Mouse (Mus musculus): ENCODE measurements around the gene Gm49345.
"Not testable (repeated sequence)": the region's sequence is repeated elsewhere in the genome, so short reads cannot be mapped to it uniquely, and the experiment has no call there.

Gm49345 gene

GRCm38 (mm10) chr13:67637294-67638007 is at the start of gene Gm49345, which contains the start of gene Zfp729a:
TSS of gene Gm49345 (minus strand) at chr13:67637769.
TSS of gene Zfp729a (minus strand) at chr13:67637791.
- peak; percentile 97 for DNase-seq (ENCODE audit: low read depth)

DNA sequence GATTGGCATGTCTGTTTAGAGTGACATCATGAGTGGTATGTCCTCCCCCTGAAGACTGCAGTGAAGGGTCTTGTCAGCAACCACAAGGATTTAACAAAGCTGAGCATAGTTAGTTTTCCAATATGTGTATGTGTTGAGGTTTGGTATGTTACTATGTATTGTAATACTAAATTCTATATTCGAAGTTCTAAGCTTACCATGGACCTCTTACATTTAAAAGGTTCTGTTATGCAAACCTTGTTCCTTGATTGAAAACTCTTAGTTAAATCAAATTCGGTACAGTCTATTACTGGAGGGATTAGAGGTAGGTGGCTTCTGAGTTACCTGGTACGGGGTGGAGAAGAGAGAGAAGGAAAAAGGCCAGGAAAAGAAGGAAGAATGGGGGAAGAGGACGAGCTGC is 49.4 kb upstream of the Gm49345 start, which contains the start of gene Zfp738:
Gene Zfp738 (minus strand): TSS at position 101 of the 400 bp plus-strand sequence.
- DNase-seq (ENCODE audit: low read depth), result no peak

DNA sequence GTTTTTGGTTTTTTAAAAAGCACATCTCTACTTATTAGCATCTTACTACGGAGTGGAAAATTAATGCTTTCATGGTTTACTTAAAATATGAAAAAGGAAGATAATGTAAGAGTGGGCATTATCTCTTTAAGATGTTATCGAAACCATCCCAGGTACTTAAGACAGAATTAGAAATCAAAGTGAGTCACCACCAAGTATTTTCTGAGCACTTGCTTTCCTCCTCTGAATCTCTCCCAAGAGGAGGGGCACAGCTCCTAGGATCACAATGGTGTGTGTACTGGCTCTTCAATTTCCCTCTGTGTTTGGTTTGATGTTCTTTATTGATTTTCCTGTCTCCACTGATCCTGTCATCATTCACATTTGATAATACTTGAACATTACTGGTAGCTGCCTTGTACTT is 46.3 kb upstream of the Gm49345 start:
- not testable (repeated sequence) for DNase-seq (ENCODE audit: low read depth)

- DNase-seq (ENCODE audit: low read depth), result peak; percentile 95
Observed at GRCm38 (mm10) chr13:67682959-67683735, 45.6 kb upstream of the Gm49345 start.

- peak; percentile 11 for DNase-seq (ENCODE audit: low read depth)
Observed at GRCm38 (mm10) chr13:67674902-67675301, 37.3 kb upstream of the Gm49345 start.

DNA sequence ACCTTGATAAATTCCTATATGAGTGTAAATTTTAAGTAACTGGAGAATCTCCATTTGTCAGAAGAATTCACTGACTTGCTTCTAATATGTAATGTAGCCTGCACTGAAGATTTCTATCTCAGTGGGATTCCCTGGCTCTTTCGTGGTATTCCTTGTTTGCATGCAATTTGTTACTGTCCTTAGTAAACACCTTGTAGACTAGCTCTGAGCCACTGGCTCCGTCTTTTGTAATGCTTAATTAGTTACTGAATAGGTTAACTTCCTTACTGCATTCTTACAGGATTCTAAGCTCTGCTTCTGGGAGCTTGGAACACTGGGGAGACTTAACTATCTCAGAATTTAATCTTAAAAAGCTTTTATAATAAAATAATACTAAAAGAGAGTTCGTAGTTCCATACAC is 14.9 kb upstream of the Gm49345 start:
- DNase-seq (ENCODE audit: low read depth), result no peak

DNA sequence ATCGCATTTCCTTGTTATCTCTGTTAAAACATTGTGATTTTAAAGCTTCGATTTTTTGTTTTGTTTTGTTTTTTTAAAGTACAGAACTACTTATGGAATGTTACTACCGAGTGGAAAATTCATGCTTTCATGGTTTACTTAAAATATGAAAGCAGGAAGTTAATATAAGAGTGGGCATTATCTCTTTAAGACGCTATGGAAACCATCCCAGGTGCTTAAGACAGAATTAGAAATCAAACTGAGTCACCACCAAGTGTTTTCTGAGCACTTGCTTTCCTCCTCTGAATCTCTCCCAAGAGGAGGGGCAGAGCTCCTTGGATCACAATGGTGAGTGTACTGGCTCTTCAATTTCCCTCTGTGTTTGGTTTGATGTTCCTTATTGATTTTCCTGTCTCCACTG is 27.5 kb downstream of the Gm49345 start:
- peak; percentile 56 for DNase-seq (ENCODE audit: low read depth)

- DNase-seq (ENCODE audit: low read depth), result peak; percentile 95
Observed at GRCm38 (mm10) chr13:67609066-67609876, 28.3 kb downstream of the Gm49345 start, which contains the start of gene Zfp729b. TSS of gene Zfp729b (minus strand) at chr13:67609707.

DNA sequence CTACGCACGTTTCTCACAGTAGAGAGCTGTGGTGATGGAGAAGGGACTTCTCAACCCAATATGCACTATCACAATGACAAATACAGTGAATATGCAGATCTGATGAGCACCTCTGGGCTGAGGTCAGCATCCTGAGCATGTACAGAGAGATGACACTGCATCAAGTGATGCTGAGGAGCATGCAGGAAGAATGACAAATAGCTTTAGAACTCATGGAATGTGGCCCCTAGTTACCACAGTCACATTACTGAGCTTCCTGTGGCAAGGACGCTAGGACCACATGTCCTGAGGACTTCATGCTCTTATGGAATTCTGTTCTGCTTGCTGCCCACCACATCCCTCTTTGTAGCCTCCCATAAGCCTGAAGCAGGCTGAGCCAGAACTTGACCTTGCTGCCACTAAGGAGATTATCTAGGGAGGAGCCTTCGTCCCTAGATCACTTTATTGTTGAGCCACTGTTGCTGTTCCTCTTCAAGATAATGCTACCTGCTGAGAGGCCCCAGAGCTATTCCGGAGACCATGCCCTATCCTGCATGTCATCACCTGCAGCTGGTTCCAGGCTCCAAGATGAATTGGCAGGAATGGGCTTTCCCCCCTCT is 64.9 kb downstream of the Gm49345 start:
- DNase-seq (ENCODE audit: low read depth), result no peak

- DNase-seq (ENCODE audit: low read depth), result no peak
Observed at GRCm38 (mm10) chr13:67553730-67554129, 83.8 kb downstream of the Gm49345 start, which contains the start of gene Zfp748. TSS of gene Zfp748 (minus strand) at chr13:67553830.

GRCm38 (mm10) chr13:67552505-67553346 is 84.8 kb downstream of the Gm49345 start:
- peak; percentile 89 for DNase-seq (ENCODE audit: low read depth)

GRCm38 (mm10) chr13:67545941-67546340 is 91.6 kb downstream of the Gm49345 start:
- no peak for DNase-seq (ENCODE audit: low read depth)
